Mouse (Mus musculus): ENCODE results near the gene Sorl1. TPM values are rescaled to one million over a fixed set of nuclear protein-coding genes. Genes with fewer than 3 reads are reported as not detected.

The Sorl1 gene
- polyA plus RNA-seq, 1 experiment from 2014 or later = 6.3 TPM

- DNase-seq (ENCODE audit: low spot score) = no peak
These were observed 155.2 kb downstream of the Sorl1 start for GRCm38 (mm10) chr9:41968673-41969460.

GRCm38 (mm10) chr9:41961274-41961673 lies 162.8 kb downstream of the Sorl1 start:
- DNase-seq (ENCODE audit: low spot score) = no peak

GRCm38 (mm10) chr9:41958282-41958681 lies 165.8 kb downstream of the Sorl1 start:
- DNase-seq (ENCODE audit: low spot score) = no peak

- peak; percentile 43 for DNase-seq (ENCODE audit: low spot score)
These were observed 170.6 kb downstream of the Sorl1 start for GRCm38 (mm10) chr9:41953486-41953885.

GRCm38 (mm10) chr9:41952650-41953204 lies 171.4 kb downstream of the Sorl1 start:
- no peak for DNase-seq (ENCODE audit: low spot score)

GRCm38 (mm10) chr9:41951472-41952129 lies 172.5 kb downstream of the Sorl1 start:
- peak; percentile 8 for DNase-seq (ENCODE audit: low spot score)

GRCm38 (mm10) chr9:41950991-41951451 lies 173.1 kb downstream of the Sorl1 start:
- peak; percentile 89 for DNase-seq (ENCODE audit: low spot score)

- peak; percentile 68 for DNase-seq (ENCODE audit: low spot score)
These were observed 173.7 kb downstream of the Sorl1 start for GRCm38 (mm10) chr9:41950109-41950990.

- DNase-seq (ENCODE audit: low spot score) = no peak
These were observed 174.6 kb downstream of the Sorl1 start for GRCm38 (mm10) chr9:41949476-41949875.

GRCm38 (mm10) chr9:41944964-41945363 lies 179.1 kb downstream of the Sorl1 start:
- DNase-seq (ENCODE audit: low spot score) = no peak

- no peak for DNase-seq (ENCODE audit: low spot score)
These were observed 181.0 kb downstream of the Sorl1 start for GRCm38 (mm10) chr9:41942970-41943635.

- no peak for DNase-seq (ENCODE audit: low spot score)
These were observed 183.7 kb downstream of the Sorl1 start for GRCm38 (mm10) chr9:41940311-41940853.

GRCm38 (mm10) chr9:41938449-41938848 lies 185.6 kb downstream of the Sorl1 start:
- no peak for DNase-seq (ENCODE audit: low spot score)

GRCm38 (mm10) chr9:41937967-41938348 lies 186.1 kb downstream of the Sorl1 start:
- DNase-seq (ENCODE audit: low spot score) = no peak

GRCm38 (mm10) chr9:41937341-41937966 lies 186.6 kb downstream of the Sorl1 start:
- no peak for DNase-seq (ENCODE audit: low spot score)

GRCm38 (mm10) chr9:41936598-41936997 lies 187.5 kb downstream of the Sorl1 start:
- no peak for DNase-seq (ENCODE audit: low spot score)

GRCm38 (mm10) chr9:41935979-41936378 lies 188.1 kb downstream of the Sorl1 start:
- DNase-seq (ENCODE audit: low spot score) = no peak

- peak; percentile 75 for DNase-seq (ENCODE audit: low spot score)
These were observed 188.6 kb downstream of the Sorl1 start for GRCm38 (mm10) chr9:41935373-41935971.

GRCm38 (mm10) chr9:41934848-41935372 lies 189.2 kb downstream of the Sorl1 start:
- no peak for DNase-seq (ENCODE audit: low spot score)

All from thymus, postnatal 0 days (tissue).